Mouse (Mus musculus) C2C12 (cell line): ENCODE data around the gene Spata17.

Experiments
- CTCF ChIP-seq: IDR thresholded peaks from one replicate; pipeline ENCODE4 v1.5.1; 2011; ENCODE audit not compliant: control insufficient read depth, insufficient read depth, insufficient read length
- MYOD1 ChIP-seq: IDR thresholded peaks from one replicate; pipeline ENCODE4 v1.6.1; 2011; ENCODE audit warnings: low read depth; ENCODE audit not compliant: control insufficient read depth, insufficient read length

DNA sequence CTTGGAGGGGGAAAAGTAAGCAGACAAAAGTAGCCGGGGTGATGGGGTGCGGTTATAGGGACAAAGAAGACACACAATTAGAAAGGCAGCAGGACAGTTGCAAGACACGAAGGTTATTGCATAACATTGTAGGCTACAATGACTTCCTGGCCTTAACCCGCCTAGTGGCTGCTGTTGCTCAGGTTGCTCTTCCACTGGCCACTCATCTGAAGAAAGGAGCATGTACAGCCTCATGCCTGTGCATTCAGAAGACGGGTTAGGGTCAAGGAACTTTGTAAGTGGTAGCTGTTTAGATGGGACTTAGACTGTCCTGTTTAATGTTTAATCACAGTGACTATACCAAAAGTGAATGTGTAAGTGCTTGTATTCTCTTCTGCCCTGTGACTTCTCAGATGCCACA is 26.1 kb upstream of the Spata17 start:
- no peak for TF ChIP-seq CTCF
- no peak for TF ChIP-seq MYOD1
